Mouse (Mus musculus): ENCODE measurements around the gene Tgfb3. TPM values are rescaled to one million over a fixed set of nuclear protein-coding genes. Genes with fewer than 3 reads are reported as not detected.

Tgfb3 gene
- total RNA-seq (2014; rRNA removed): 4.0 and 5.9 TPM in 2 replicates
- polyA plus RNA-seq (2015; fragmentation: Nextera tagmentation; extraction: Ambion mirVana): 4.4 and 4.5 TPM in 2 replicates

DNA sequence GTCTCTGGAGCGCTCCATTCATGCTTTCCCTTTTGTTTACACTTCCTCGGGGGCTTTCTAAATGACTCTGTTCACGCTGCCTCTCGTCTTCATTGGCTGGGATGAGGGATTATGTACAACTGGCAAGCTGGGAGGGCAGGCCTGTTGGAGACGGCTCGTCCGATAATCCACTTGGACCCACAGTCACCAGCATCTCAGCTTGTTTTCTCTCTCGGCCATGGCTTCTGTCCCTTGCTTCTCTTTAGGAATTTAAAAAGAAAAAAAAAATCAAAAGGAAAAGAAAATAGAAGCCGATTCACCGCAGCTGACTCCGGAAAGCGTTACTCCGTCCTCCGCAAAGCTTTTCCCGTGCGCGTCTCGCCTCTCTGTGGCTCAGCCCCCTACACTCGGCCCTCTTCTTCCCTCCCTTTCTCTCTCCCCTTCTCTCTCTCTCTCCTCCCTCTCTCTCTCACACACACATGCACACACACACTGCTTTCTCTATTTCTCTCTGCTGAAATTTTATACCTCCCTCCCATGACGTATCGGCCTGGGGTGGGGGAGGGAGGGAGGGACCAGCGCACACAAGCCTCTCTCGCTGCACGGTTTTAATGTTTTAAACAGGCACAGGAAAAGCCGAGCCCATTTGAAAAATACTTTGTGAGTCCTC lies at the start of gene Tgfb3:
Gene Tgfb3 (minus strand): TSS at position 489 of the 649 bp plus-strand sequence.
- peak; percentile 62 for DNase-seq (ENCODE audit: low spot score)

DNA sequence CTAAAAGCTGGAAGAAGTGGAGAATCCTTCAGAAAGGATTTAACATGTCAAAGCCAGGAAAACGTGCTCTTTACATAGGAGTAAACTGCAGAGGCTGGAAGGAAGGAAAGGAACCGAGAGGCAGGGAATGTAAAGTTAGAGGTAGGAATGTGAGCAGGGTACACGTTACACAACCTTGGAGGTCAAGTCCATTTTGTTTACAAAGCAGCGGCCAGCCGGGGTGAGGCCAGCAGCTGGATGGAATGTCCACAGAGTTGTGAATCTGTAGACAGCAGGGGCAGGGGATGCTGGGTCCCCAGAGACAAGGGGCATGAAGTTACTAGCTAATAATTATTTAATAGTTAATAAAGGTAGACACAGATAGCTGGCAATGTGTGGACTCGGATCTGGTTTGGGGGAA lies 49.3 kb upstream of the Tgfb3 start:
- Histone ChIP-seq H3K9me3 (ENCODE audit: low read length) (no peaks in the 10 kb centered on the region), H3K27me3 (ENCODE audit: insufficient read depth, low read length) (no peaks in the 10 kb centered on the region), H3K4me2 (ENCODE audit: low read depth, low read length) (no peak overlapping the region), H3K4me1 (ENCODE audit: insufficient read depth, low read length) (no peaks in the 10 kb centered on the region), H3K9ac (replicated peaks; ENCODE audit: low read length) (no peak overlapping the region), H3K27ac (no peak overlapping the region), H3K36me3 (ENCODE audit: insufficient read depth, low read length) (no peaks in the 10 kb centered on the region), H3K4me3 (ENCODE audit: low read length) (no peak overlapping the region)
- ATAC-seq (no peak), DNase-seq (ENCODE audit: low spot score) (no peak)
- 79% methylated on average over 6 of the region's 6 CpGs for WGBS
- no peak for TF ChIP-seq CTCF (IDR thresholded peaks at IDR 0.05; ENCODE audit: low read depth)

More for the DNA sequence above, at the start of gene Tgfb3:
- Histone ChIP-seq H3K36me3 (ENCODE audit: insufficient read depth, low read length) (no peaks in the 10 kb centered on the region), H3K4me3 (ENCODE audit: low read length) (peak within 1 kb of the TSS; percentile 49), H3K27me3 (ENCODE audit: insufficient read depth, low read length) (no peaks in the 10 kb centered on the region), H3K9me3 (ENCODE audit: low read length) (no peaks in the 10 kb centered on the region), H3K9ac (replicated peaks; ENCODE audit: low read length) (peak within 1 kb of the TSS; percentile 52), H3K4me2 (ENCODE audit: low read depth, low read length) (peak within 1 kb of the TSS; percentile 97), H3K4me1 (ENCODE audit: insufficient read depth, low read length) (peaks cover 25% of the 10 kb centered on the region; the same call in 1 of the 2 replicates), H3K27ac (peak within 1 kb of the TSS; percentile 77)
- 0% methylated on average over 25 of the region's 25 CpGs for WGBS
- TF ChIP-seq CTCF (IDR thresholded peaks at IDR 0.05; ENCODE audit: low read depth): no peak
- ATAC-seq: peak; percentile 65

DNA sequence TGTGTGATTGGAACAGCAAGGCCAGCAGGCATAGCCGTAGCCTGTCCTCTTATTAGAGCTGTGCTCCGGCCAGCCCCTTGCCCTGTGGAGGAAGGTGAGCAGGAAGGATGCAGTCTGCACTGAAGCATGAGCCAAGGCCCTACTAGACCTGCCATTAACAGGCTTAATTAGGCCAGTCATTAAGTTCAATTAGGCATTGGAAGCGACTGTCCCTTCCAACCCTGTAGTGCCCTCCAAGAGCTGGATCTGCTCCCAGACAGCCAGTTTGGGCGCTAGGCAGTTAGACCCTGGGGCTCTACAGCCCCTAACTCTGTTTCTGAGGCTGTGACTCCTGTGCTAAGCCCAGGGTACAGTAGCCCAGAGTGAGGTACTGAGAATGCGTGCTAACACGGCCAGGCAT lies 45.2 kb upstream of the Tgfb3 start:
- Histone ChIP-seq H3K27me3 (ENCODE audit: insufficient read depth, low read length) (no peaks in the 10 kb centered on the region), H3K36me3 (ENCODE audit: insufficient read depth, low read length) (no peaks in the 10 kb centered on the region), H3K9ac (replicated peaks; ENCODE audit: low read length) (no peak overlapping the region), H3K9me3 (ENCODE audit: low read length) (no peaks in the 10 kb centered on the region), H3K4me2 (ENCODE audit: low read depth, low read length) (no peak overlapping the region), H3K27ac (no peak overlapping the region), H3K4me1 (ENCODE audit: insufficient read depth, low read length) (no peaks in the 10 kb centered on the region), H3K4me3 (ENCODE audit: low read length) (no peak overlapping the region)
- no peak for TF ChIP-seq CTCF (IDR thresholded peaks at IDR 0.05; ENCODE audit: low read depth)
- DNase-seq (ENCODE audit: low spot score) (no peak), ATAC-seq (no peak)
- WGBS: 70% methylated on average over 6 of the region's 6 CpGs

DNA sequence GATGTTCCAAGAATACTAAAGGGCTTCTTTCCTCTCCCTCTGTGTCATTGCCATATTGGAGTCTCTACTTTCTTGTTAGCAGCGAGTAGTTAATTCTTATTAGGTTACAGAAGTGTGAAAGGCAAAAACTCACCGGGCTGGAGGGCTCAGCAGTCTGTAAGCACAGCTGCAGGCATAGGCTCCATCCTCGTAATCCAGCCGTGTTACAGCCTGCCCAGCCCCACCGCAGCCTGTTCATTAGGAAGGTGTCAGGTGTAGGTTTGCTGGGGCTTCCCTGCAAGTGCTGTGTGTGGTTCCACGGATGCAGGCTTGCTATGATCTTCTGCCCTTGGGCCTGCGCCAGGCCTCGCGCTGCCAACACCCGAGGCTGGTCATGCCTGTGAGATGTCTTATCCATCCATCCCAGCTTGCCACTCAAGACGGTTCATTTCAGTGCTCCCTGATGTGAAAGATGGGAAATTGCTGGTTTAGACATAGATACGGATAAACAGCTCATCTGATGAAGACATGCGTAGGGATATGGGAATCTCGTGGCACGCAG lies 37.5 kb upstream of the Tgfb3 start:
- H3K4me3 ChIP-seq (ENCODE audit: low read length): no peak overlapping the region
- no peak overlapping the region for H3K4me2 ChIP-seq (ENCODE audit: low read depth, low read length)
- no peaks in the 10 kb centered on the region for H3K27me3 ChIP-seq (ENCODE audit: insufficient read depth, low read length)
- DNase-seq (ENCODE audit: low spot score) (peak; percentile 21), ATAC-seq (no peak)
- H3K4me1 ChIP-seq (ENCODE audit: insufficient read depth, low read length): no peaks in the 10 kb centered on the region
- H3K9me3 ChIP-seq (ENCODE audit: low read length): no peaks in the 10 kb centered on the region
- H3K9ac ChIP-seq (replicated peaks; ENCODE audit: low read length): no peak overlapping the region
- WGBS: 49% methylated on average over 15 of the region's 15 CpGs
- no peak overlapping the region for H3K27ac ChIP-seq
- no peaks in the 10 kb centered on the region for H3K36me3 ChIP-seq (ENCODE audit: insufficient read depth, low read length)
- TF ChIP-seq CTCF (IDR thresholded peaks at IDR 0.05; ENCODE audit: low read depth): no peak

DNA sequence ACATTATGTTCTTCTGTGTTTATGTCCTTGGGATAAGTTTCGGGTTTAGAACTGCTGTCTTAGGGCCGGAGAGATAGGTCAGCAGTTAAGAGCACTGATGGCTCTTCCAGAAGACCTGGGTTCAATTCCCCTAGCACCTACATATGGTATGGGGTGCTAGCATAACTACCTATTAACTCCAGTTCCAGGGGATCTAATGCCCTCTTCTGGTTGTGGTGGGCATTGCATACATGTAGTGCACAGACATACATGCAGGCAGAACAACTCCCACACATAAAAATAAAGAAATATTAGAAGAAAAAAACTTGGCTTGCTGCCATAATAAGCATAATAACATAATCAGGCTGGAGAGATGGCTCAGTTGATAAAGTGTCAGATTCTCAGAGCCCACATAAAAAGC lies 31.8 kb upstream of the Tgfb3 start:
- Histone ChIP-seq H3K9me3 (ENCODE audit: low read length) (no peaks in the 10 kb centered on the region), H3K27me3 (ENCODE audit: insufficient read depth, low read length) (no peaks in the 10 kb centered on the region), H3K9ac (replicated peaks; ENCODE audit: low read length) (no peak overlapping the region), H3K4me1 (ENCODE audit: insufficient read depth, low read length) (no peaks in the 10 kb centered on the region), H3K36me3 (ENCODE audit: insufficient read depth, low read length) (no peaks in the 10 kb centered on the region), H3K4me2 (ENCODE audit: low read depth, low read length) (no peak overlapping the region), H3K27ac (no peak overlapping the region), H3K4me3 (ENCODE audit: low read length) (no peak overlapping the region)
- ATAC-seq: no peak
- DNase-seq (ENCODE audit: low spot score): no peak
- WGBS: 100% methylated on average over 2 of the region's 2 CpGs
- peak; percentile 63 for TF ChIP-seq CTCF (IDR thresholded peaks at IDR 0.05; ENCODE audit: low read depth)

DNA sequence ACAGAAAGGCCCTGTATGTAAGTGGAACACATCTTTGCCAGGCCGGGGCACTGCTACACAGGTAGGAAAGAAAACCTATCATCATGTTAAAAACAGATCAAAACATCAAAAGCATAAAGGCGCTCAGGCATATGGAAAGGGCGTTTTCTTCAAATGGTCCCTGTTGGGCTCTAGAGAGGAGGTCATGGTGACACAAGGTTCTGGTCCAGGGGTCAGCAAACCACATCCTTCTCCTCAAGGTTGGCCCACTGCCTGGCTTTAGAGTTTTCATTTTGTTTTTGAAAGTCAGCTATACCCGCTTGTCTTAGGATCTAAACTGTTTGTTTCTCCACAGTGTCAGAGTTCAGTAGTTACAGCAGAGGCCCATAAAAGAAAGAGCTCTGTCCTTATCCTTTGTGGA lies 30.7 kb upstream of the Tgfb3 start:
- ATAC-seq (no peak), DNase-seq (ENCODE audit: low spot score) (no peak)
- Histone ChIP-seq H3K27ac (no peak overlapping the region), H3K4me1 (ENCODE audit: insufficient read depth, low read length) (no peaks in the 10 kb centered on the region), H3K27me3 (ENCODE audit: insufficient read depth, low read length) (no peaks in the 10 kb centered on the region), H3K9ac (replicated peaks; ENCODE audit: low read length) (no peak overlapping the region), H3K4me2 (ENCODE audit: low read depth, low read length) (no peak overlapping the region), H3K4me3 (ENCODE audit: low read length) (no peak overlapping the region), H3K36me3 (ENCODE audit: insufficient read depth, low read length) (no peaks in the 10 kb centered on the region), H3K9me3 (ENCODE audit: low read length) (no peaks in the 10 kb centered on the region)
- WGBS: 85% methylated on average over 4 of the region's 4 CpGs
- TF ChIP-seq CTCF (IDR thresholded peaks at IDR 0.05; ENCODE audit: low read depth): no peak

DNA sequence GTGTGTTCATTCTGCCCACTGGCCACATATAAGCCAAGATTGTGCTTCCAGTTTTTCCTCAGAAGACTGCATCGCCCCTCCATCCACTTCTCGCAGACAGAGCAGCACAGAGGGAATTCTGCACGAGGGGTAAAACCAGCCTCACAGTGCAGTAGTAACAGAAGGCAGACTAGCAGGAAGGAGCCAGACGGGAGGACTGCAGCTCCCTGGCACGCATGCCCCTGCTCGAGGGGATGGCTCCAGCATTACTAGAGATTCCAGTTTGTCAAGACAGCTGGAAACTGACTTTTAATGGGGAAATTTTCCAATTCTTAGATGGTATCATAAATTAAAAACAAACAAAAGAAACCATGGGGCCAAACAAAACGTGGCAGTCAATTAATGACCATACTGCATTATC lies 28.8 kb upstream of the Tgfb3 start:
- no peak for TF ChIP-seq CTCF (IDR thresholded peaks at IDR 0.05; ENCODE audit: low read depth)
- no peak overlapping the region for H3K9ac ChIP-seq (replicated peaks; ENCODE audit: low read length)
- no peaks in the 10 kb centered on the region for H3K36me3 ChIP-seq (ENCODE audit: insufficient read depth, low read length)
- H3K4me2 ChIP-seq (ENCODE audit: low read depth, low read length): no peak overlapping the region
- no peaks in the 10 kb centered on the region for H3K27me3 ChIP-seq (ENCODE audit: insufficient read depth, low read length)
- WGBS: 66% methylated on average over 7 of the region's 7 CpGs
- H3K27ac ChIP-seq: no peak overlapping the region
- DNase-seq (ENCODE audit: low spot score) (no peak), ATAC-seq (no peak)
- H3K4me3 ChIP-seq (ENCODE audit: low read length): no peak overlapping the region
- no peaks in the 10 kb centered on the region for H3K9me3 ChIP-seq (ENCODE audit: low read length)
- no peaks in the 10 kb centered on the region for H3K4me1 ChIP-seq (ENCODE audit: insufficient read depth, low read length)

All from hindbrain, postnatal 0 days (tissue).